Mouse (Mus musculus) hindbrain, postnatal 0 days (tissue): Measurements from ENCODE around the gene Lrrc42. TPM values are rescaled to one million over a fixed set of nuclear protein-coding genes. Genes with fewer than 3 reads are reported as not detected.

Experiments
- ATAC-seq: fragments of 200-750 bp; cut with Nextera tagmentation; 2 replicates; pipeline ENCODE4 v1.8.0; 2017; ENCODE audit warnings: mild to moderate bottlenecking, moderate TSS enrichment, moderate library complexity
- DNase-seq: peaks from one replicate; pipeline ENCODE4 v3.0.0-alpha.2; 2015; ENCODE audit warnings: low spot score
- H3K27ac ChIP-seq: fragments of 300-500 bp; sonication (generic); 2 replicates; pipeline ENCODE4 v1.5.1; 2014; ENCODE audit warnings: mild to moderate bottlenecking
- H3K27me3 ChIP-seq: fragments of 300-500 bp; sonication (generic); 2 replicates; pipeline ENCODE4 v1.6.1; 2014; ENCODE audit warnings: low read length, mixed read lengths; ENCODE audit not compliant: insufficient read depth
- H3K36me3 ChIP-seq: fragments of 300-500 bp; sonication (generic); 2 replicates; pipeline ENCODE4 v1.6.1; 2014; ENCODE audit warnings: low read length, mixed read lengths; ENCODE audit not compliant: insufficient read depth
- H3K4me1 ChIP-seq: fragments of 300-500 bp; sonication (generic); 2 replicates; pipeline ENCODE4 v1.6.1; 2014; ENCODE audit warnings: antibody characterized with exemption, low read length, mixed read lengths; ENCODE audit not compliant: insufficient read depth
- H3K4me2 ChIP-seq: fragments of 300-500 bp; sonication (generic); 2 replicates; pipeline ENCODE4 v1.6.1; 2014; ENCODE audit warnings: low read depth, mild to moderate bottlenecking, low read length, moderate library complexity, mixed read lengths
- H3K4me3 ChIP-seq: fragments of 300-500 bp; sonication (generic); 2 replicates; pipeline ENCODE4 v1.5.1; 2014; ENCODE audit warnings: low read length
- H3K9ac ChIP-seq: fragments of 300-500 bp; sonication (generic); replicated peaks from 2 replicates; pipeline ENCODE4 v1.6.1; 2014; ENCODE audit warnings: mild to moderate bottlenecking, low read length, moderate library complexity, mixed read lengths
- H3K9me3 ChIP-seq: fragments of 300-500 bp; sonication (generic); 2 replicates; pipeline ENCODE4 v1.6.1; 2016; ENCODE audit warnings: low read length, mixed read lengths
- CTCF ChIP-seq: IDR thresholded peaks from 2 replicates; pipeline ENCODE4 v1.5.1; 2016; ENCODE audit warnings: antibody characterized with exemption, control low read depth, low read depth
- WGBS: fragments of 180-500 bp; shearing (Covaris S2); extraction: QIAGEN DNeasy Blood & Tissue Kit; methylation state at CpG from one replicate; pipeline ENCODE4 v1.1.7; 2014; 5-methylcytosine and 5-hydroxymethylcytosine counted together
- polyA plus RNA-seq: library from polyadenylated mRNA; unstranded; fragments of >200 nt; fragmentation: Nextera tagmentation; extraction: Ambion mirVana; gene quantifications from 2 replicates; pipeline ENCODE4 v1.2.1, GENCODE M21; 2015
- total RNA-seq: library from RNA; depleted of rRNA; stranded (reverse); fragments of >200 nt; gene quantifications from 2 replicates; pipeline ENCODE4 v1.2.3, GENCODE M21; 2014

Gene Lrrc42
- total and polyA plus RNA-seq, 2 experiments from 2014 or later: 18.2 to 33.5 TPM

DNA sequence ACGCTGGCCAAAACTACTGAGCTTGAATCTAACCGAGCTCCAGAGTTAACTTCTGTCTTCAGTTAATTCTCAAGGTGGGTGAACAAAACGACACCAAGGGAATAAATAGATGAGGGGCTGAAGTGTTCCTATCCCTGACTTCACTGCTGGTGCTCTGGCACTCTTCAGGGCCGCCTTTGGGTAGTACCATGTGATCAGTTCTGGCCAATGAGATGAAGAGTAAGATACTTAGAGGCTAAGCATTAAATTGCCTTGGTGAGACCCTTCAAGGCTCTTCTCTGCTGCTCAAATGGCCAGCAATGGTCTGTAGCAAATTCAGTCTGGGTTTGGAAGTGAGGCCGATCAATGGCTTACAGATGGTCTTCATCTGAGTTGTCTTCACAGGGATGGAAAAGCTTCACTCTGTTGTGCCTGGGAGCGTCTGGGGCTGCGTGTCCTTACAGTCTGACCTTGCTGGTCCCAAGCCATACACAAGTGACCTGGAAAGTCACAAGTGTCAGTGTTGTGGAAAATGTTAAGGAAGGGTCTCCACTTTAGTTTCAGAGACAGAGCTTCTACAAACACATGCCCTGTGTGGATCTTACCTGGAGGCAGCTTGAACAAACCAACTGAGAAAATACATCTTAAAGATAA, 27.6 kb upstream of the Lrrc42 start:
- 84% methylated on average over 7 of the region's 7 CpGs for WGBS

DNA sequence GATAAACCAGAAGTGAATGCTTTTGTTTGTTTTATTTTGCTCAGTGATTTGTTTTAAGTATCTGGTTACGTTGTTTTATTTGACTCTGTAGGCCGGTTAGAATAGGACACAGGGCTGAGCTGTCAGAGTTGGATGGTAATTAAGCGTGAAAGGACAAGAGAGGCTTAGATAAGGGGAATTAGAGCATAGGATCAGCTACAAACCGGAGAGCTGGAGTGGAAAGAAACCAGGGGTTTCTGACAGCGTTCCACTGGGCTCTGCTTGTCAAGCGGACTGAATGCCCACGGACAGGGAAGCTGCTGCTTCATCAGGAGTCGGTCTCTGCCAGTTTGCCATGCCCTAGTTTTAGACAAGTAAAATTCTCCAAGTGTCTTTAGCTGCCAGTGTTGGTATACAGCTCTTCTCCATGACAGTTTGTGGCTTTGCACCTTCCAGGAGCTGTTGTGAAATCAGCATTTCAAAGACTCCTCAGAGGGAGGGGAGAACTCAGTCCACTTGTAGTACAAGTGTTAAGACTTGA, 24.9 kb upstream of the Lrrc42 start:
- WGBS: 10% methylated on average over 8 of the region's 8 CpGs

More for the DNA sequence above, 27.6 kb upstream of the Lrrc42 start:
- Histone ChIP-seq H3K27me3 (no peaks in the 10 kb centered on the region), H3K4me3 (no peak overlapping the region), H3K4me1 (no peaks in the 10 kb centered on the region), H3K27ac (no peak overlapping the region), H3K4me2 (no peak overlapping the region), H3K9me3 (no peaks in the 10 kb centered on the region), H3K9ac (no peak overlapping the region), H3K36me3 (peaks cover 13% of the 10 kb centered on the region; the same call in 1 of the 2 replicates)
- DNase-seq: no peak
- no peak for TF ChIP-seq CTCF
- no peak for ATAC-seq

DNA sequence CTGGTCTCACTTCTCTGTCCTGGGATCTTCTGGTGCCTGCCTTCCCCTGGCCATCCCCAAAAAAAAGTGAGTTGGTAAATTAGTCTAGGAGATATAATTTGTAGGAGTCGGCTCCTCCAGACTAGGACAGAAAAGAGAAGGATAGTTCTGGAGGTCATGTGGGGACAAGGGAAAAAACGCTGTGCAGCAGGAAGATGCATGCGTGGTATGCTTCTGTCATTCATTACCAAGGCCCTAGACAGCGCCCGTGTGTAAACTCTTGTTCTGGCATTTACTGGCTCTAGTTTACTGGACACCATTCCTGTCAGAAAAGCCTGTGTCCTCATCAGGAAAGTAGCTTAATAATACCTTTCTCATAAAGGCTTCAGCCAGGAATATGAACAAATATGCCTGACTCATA, 21.2 kb upstream of the Lrrc42 start:
- ATAC-seq: no peak
- Histone ChIP-seq H3K9ac (no peak overlapping the region), H3K27ac (no peak overlapping the region), H3K36me3 (peaks cover 11% of the 10 kb centered on the region; the same call in 1 of the 2 replicates), H3K4me2 (no peak overlapping the region), H3K27me3 (no peaks in the 10 kb centered on the region), H3K4me1 (no peaks in the 10 kb centered on the region), H3K9me3 (no peaks in the 10 kb centered on the region), H3K4me3 (no peak overlapping the region)
- no peak for DNase-seq
- TF ChIP-seq CTCF: no peak
- WGBS: 83% methylated on average over 5 of the region's 5 CpGs

More for the DNA sequence above, 24.9 kb upstream of the Lrrc42 start:
- Histone ChIP-seq H3K4me2 (no peak overlapping the region), H3K9ac (no peak overlapping the region), H3K27ac (peak overlapping the region; percentile 42; the same call in 1 of the 2 replicates), H3K4me1 (no peaks in the 10 kb centered on the region), H3K4me3 (no peak overlapping the region), H3K27me3 (no peaks in the 10 kb centered on the region), H3K9me3 (no peaks in the 10 kb centered on the region), H3K36me3 (peaks cover 24% of the 10 kb centered on the region; the same call in 1 of the 2 replicates)
- TF ChIP-seq CTCF: no peak
- DNase-seq (peak; percentile 65), ATAC-seq (peak; percentile 79)

DNA sequence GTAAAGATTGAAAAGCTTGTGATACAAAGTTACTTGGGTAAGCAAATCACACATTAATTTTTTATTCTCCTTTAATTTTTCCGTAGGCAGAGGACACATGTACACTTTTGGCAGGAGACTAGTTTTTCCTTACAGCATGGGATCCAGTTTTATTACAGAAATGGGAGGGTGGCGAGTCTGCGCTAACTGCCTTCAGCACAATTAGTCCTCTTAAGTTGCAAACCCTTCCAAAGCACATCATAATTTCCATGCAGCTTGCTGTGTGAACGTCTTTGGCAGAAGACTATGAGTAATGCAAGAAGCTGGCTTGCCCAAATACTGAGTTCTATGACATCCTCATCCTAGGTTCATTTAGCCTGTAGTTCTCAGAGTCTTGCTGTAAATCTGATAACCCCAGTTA, 20.4 kb upstream of the Lrrc42 start:
- ATAC-seq: no peak
- Histone ChIP-seq H3K9me3 (no peaks in the 10 kb centered on the region), H3K4me2 (no peak overlapping the region), H3K9ac (no peak overlapping the region), H3K36me3 (peaks cover 11% of the 10 kb centered on the region; the same call in 1 of the 2 replicates), H3K4me1 (no peaks in the 10 kb centered on the region), H3K4me3 (no peak overlapping the region), H3K27me3 (no peaks in the 10 kb centered on the region), H3K27ac (no peak overlapping the region)
- DNase-seq: no peak
- TF ChIP-seq CTCF: no peak
- 81% methylated on average over 4 of the region's 4 CpGs for WGBS

DNA sequence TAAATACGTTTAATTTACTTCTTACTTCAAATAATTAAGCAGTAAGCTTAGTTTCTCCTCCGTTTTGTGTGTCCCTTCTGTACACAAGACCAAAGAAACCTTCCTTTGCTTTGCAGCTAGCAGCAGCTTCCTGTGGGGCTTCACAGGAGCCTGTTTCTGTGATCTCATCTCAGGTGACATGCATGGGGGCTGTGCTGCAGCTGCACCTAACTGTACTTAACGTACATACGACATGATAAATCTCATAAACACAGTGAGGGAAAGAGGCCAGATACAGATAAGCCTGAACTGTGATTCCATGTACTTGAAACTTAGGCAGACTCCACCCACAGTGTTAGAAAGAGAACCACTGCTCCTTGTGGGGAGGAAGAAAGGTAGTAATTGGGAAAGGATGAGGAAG, 6.7 kb upstream of the Lrrc42 start:
- Histone ChIP-seq H3K27me3 (no peaks in the 10 kb centered on the region), H3K4me3 (no peak overlapping the region), H3K9ac (no peak overlapping the region), H3K36me3 (no peaks in the 10 kb centered on the region), H3K9me3 (0 out of 2 replicates have a peak, but pooled peaks cover 2% of the 10 kb centered on the region), H3K4me2 (no peak overlapping the region), H3K27ac (no peak overlapping the region), H3K4me1 (no peaks in the 10 kb centered on the region)
- 70% methylated on average over 4 of the region's 4 CpGs for WGBS
- TF ChIP-seq CTCF: no peak
- DNase-seq (no peak), ATAC-seq (no peak)

DNA sequence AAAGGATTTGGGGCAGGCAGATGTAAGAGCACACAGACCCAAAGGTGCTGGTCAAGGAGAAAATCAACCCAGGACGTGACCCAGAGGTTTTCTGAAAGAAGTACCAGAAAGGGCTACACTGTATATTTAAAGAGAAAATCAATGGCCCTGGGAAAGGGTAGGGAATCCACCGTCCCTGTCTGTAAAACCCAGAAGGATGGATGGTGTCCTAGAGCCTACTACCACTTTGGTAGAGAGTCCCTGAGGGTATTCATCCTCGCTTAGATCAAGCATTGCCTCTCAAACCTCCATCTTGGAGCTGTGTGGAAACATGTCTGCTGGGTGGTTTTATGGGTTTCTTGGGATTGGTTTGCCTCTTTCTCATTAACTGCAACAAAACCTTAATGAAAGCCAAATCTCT, 1.1 kb upstream of the Lrrc42 start:
- TF ChIP-seq CTCF: no peak
- H3K4me2 ChIP-seq: peak overlapping the region; percentile 66
- peaks cover 12% of the 10 kb centered on the region for H3K4me1 ChIP-seq
- DNase-seq: peak; percentile 58
- H3K9me3 ChIP-seq: no peaks in the 10 kb centered on the region
- H3K27me3 ChIP-seq: no peaks in the 10 kb centered on the region
- peak overlapping the region; percentile 81 for H3K9ac ChIP-seq
- peak overlapping the region; percentile 89 for H3K27ac ChIP-seq
- 15% methylated on average over 3 of the region's 3 CpGs for WGBS
- ATAC-seq: no peak
- H3K36me3 ChIP-seq: no peaks in the 10 kb centered on the region
- peak overlapping the region; percentile 89 for H3K4me3 ChIP-seq

DNA sequence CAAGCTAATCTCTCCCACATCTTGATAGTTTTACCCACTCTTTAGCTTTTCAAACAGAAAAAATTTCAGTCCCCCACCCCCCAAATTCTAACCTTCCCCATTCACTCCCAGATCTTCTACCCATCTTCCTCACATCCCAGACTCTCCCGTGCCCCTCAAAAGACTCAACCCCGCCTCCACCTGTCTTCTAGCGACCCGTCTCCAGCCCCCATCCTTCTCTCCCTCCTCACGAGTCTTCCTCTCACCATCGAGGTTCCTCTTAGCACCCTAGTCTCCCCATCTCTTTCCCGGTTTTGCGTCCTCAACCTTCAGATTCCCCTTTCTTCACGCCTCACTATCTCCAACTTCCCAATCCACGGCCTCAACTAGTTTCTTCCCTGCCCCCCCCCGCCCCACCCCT, 810 bp downstream of the Lrrc42 start:
- H3K9me3 ChIP-seq: no peaks in the 10 kb centered on the region
- H3K27me3 ChIP-seq: no peaks in the 10 kb centered on the region
- peak overlapping the region; percentile 66 for H3K4me2 ChIP-seq
- no peaks in the 10 kb centered on the region for H3K36me3 ChIP-seq
- peak overlapping the region; percentile 81 for H3K9ac ChIP-seq
- no peak for TF ChIP-seq CTCF
- H3K4me1 ChIP-seq: peaks cover 16% of the 10 kb centered on the region
- no peak for ATAC-seq
- WGBS: under 1% methylated on average over 10 of the region's 11 CpGs
- peak overlapping the region; percentile 89; the same call in 1 of the 2 replicates for H3K27ac ChIP-seq
- no peak for DNase-seq
- peak overlapping the region; percentile 89 for H3K4me3 ChIP-seq
